Mouse (Mus musculus) lung, postnatal 14 days (tissue): ENCODE data around the gene Tbl3.
"Not testable (repeated sequence)": the region's sequence is repeated elsewhere in the genome, so short reads cannot be mapped to it uniquely, and the experiment has no call there.

Experiments used
- DNase-seq: peaks from one replicate; pipeline ENCODE4 v3.0.0; 2021

Tbl3 gene

DNA sequence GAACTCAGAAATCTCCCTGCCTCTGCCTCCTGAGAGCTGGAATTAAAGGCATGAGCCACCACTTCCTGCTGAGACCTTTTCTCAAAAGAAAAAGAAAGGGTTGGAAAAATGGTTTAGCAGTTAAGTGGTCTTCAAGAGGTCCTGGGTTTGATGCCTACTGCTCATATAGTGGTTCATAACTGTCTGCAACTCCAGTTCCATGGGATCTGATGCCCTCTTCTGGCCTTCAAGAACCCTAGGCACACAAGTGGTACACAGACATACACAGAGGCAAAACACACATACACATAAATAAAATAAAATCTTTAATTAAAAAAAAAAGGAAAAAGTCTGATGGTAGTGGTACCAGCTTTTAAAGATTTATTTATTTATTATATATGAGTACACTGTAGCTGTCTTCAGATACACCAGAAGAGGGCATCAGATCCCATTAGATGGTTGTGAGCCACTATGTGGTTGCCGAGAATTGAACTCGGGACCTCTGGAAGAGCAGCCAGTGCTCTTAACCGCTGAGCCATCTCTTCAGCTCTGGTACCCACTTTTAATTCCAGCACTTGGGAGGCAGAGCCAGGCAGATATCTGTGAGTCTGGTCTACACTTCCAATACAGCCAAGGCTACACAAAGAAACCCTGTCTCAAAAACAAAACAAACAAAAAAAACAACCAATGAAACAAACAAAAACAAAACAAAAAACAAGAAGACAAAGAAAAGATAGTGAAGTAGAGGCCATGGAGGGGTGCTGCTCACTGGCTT is 18.4 kb upstream of the Tbl3 start:
- DNase-seq = no peak

DNA sequence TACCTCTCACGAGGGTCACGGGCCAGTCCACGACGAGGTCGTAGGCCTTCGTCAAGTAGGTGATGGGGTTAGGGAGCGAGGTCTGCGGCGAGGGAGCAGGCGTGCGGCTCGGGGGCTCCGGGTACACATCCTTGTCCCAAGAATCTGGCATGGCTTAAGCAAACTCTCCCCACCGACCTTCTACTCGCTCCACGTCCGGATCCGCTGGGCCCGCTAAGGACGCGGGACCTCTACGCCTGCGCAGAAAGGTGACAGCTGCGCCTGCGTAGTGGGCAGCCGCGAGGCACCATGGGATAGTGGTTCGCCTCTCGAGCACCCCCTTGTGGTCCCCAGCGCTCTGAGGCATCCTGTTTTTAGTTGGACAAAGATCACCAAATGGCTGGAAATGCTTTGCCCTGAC is 16.7 kb upstream of the Tbl3 start, which contains the start of gene Ndufb10:
Gene Ndufb10, minus strand, starts transcription at position 295 of the 400 bp plus-strand sequence.
- peak; percentile 99 for DNase-seq

DNA sequence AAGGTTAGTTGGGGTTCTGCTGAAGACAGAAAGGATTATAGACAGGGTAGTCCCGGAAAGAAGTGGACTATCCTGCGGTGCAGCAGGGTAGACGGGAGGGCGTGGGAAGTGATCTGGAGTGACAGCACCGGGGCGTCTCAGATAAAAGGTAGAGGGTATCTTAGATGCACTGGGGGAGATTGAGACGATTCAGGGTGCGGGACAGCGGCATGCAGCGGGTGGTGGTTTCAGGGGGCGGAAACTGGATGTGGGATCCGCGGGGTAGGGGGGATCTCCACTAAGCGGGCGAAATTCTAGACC is 16.4 kb upstream of the Tbl3 start:
- no peak for DNase-seq

DNA sequence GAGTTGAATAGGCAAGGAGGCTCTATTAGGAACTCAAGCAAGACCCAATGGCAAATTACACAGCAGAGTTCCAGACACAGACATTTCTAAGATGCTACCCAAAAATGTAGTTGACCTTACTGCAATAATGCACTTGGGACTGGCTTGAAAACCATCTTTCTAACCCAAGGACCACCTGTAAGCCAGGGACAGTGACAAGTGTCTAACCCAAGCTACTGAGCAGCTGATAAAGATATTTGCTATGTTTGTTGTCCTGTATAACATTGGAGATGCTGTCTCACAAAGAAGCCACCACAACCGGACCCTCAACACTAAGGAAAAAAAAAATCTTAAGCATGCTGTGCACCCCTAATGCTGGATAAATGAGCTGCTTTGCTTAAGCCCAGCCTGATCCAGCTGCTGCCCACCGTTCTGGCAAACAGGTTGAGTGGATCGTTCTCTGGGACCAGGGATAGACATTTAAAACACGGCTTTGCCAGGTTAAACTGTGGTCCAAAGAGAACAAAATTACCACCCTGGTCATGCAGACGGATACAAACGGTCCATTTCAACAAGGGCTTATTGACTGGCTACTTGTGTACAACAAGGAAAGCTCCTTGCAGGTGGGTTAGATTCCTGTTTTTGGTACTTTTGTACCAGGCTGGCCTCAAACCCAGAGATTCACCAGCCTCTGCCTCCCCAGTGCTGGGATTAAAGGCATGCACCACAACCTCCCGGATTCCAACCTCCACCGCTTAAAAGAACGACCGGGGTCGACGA is 15.8 kb upstream of the Tbl3 start:
- DNase-seq = no peak

DNA sequence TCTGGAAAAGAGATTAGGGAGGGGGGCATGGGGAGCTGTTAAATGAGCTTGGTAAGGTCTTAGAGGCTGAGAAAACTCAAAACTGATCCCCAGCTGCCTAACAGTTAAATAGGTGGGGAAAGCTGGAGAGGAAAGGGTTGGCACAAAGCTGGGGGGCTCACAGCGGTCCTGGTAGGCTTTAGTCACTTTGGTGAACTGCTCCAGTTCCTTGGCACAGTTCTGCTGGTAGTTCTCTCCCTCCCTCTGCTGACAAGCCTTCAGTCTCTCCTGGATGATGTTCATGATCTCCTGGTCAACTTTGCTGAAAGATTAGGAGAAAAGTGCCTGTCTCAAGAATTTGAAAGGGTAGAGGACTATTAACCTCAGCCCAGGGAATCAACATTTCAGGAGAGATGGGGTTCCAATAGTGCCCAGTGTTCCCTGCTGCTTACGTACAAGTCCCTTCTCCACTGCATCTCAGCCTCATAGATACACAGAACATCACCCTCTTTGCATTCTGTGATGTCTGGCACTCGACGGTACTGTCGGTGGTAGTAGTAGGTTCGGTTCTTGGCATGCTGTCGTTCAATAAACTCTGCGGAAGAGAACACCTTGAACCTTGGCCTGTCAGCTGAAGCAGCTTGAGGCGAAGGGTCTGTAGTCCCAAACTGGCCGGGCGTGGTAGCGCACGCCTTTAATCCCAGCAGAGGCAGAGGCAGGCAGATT is 14.9 kb upstream of the Tbl3 start:
- no peak for DNase-seq

DNA sequence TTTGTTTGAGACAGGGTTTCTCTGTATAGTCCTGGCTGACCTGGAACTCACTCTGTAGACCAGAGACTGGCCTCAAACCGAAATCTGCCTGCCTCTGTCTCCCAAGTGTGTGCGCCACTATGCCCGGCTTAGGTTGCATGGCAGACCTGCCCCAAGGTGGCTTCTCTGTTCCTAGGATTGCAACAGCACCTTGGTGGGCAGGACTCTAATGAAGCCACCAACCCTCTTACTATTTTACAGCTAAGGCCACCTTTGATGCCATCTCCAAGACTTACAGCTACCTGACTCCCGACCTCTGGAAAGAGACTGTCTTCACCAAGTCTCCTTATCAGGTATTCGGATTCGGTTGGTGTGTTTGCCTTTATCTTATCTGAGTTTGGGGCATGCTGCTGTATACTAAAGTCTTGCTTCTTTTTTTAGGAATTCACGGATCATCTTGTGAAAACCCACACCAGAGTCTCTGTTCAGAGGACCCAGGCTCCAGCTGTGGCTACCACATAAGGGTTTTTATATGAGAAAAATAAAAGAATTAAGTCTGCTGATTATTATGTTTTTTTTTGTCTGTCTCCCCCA is 14.0 kb upstream of the Tbl3 start:
- DNase-seq = not testable (repeated sequence)

DNA sequence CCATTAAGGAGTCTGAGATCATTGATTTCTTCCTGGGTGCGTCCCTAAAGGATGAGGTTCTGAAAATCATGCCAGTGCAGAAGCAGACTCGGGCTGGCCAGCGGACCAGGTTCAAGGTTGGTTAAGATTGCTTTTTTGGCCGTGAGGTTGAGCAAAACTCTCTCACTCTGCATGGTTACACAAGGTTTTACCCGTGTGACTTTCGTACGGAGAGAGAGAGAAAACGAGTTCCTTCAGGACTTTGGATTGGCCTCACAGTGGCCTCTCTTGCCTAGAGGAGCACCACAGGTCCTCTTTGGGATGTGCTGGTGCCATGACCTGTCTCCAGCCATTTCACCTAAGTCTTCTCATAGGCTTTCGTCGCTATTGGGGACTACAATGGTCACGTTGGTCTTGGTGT is 13.2 kb upstream of the Tbl3 start:
- DNase-seq = not testable (repeated sequence)

DNA sequence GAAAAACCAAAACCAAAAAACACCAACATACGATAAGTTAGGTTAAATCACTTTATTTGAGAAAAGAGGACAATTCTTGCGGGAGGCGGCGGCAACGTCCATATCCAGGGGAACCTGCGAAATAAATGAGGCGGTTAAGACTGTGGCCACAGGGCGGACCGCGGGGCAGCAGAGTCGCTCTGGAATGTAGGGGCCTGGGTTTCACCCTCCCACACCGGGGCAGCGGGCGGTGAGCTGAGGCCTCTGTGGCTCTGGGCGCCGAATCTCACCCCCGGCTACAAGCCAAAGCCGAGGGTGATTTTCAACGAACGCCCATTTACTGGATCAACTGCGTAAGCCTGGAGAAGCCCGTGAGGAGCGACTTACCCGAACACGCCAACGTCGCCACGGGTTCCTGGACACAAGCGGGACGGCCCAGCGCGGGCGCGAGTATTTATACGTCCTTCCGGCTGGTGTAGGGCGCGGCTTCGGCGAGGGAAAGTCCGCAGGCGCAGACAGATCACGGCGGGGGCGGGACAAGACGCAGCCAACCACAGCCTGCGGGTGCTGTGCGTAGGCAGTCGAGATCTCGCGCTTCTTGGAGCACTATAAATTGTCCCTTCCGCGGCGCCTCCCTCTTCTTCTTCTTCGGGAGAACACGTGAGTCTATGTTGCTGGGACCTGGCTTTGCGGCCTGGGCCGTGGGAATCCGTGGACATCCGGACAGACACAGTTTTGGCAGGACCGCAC is 12.2 kb upstream of the Tbl3 start:
- peak; percentile 98 for DNase-seq

DNA sequence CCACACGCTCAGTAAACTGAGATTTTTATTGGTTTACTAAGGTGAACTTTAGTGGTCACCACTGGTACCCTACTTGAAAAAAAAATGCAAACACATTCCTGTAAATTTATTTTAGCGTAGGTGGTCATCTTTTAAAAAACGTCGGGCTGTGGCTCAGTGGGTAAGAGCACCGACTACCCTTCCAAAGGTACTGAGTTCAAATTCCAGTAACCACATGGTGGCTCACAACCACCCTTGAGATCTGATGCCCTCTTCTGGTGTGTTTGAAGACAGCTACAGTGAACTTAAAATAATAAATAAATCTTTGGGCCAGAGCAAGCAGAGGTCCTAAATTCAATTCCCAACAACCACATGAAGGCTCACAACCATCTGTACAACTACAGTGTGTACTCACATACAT is 11.5 kb upstream of the Tbl3 start:
- DNase-seq = not testable (repeated sequence)

DNA sequence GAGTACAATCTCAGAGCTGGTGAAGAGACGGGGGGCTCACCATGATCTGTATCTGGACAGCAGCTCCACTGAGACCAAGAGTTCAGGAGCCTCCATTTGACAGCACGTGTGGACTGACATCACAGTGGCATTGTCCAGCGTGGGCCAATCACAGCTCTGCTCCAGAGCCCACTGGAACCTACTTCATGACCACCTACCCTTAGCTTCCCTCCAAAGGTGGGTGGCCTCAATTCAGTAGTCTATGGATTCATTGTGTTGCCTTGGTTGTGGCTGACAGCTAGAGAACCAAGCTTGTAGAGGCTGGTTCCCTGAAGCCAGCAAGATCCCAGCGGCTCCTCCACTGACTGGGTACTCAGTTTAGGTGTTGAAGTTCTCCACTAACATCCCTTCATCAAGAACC is 10.5 kb upstream of the Tbl3 start, which contains the start of the genes Rnf151 and Rps2:
Gene Rnf151, minus strand, starts transcription at position 121 of the 400 bp plus-strand sequence.
Gene Rps2, plus strand, starts transcription at position 174 of the 400 bp plus-strand sequence.
- no peak for DNase-seq

DNA sequence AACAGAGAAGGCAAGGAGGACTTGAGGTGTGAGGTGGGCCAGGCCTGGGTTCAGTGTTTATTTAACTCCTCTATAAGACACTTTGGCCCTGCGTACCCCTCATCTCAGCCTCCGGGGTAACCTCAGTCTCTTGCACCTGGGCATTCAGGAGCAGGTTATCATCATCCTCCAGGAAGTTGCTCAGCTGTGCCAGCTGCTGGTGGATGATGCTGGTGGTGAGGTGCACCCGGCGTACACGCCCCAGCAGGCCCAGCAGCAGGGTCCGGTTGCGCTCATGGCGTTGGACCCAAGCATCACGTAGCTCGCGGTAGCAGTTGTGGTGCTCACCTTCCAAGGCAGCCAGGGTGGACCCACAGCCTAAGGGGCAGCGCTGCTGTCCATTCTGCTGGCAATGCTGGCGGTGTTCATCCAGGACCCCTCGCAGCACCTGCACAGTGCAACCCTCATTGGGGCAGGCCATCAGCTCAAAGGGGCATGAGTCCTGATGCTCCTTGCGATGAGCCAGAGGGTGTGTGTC is 8.8 kb upstream of the Tbl3 start:
- DNase-seq = no peak

DNA sequence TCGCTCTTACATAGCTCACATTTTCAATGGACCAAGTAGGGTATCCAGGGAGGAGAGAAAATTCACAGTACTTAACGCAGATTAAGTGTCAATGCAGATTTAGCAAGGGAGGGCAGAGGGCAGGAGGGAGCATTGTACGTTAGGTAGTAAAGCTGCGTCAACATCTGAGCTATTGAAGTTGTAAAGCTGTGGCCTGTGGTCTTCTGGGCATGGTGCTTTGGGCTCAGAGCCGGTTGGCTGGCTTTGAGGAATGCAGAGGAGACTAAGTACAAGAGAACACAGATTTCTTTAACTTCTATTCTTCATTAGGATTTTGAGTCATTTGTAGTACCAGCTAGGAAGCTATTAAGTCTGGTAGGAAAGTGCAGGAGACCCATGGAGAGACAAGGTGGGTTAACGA is 8.1 kb upstream of the Tbl3 start:
- no peak for DNase-seq

DNA sequence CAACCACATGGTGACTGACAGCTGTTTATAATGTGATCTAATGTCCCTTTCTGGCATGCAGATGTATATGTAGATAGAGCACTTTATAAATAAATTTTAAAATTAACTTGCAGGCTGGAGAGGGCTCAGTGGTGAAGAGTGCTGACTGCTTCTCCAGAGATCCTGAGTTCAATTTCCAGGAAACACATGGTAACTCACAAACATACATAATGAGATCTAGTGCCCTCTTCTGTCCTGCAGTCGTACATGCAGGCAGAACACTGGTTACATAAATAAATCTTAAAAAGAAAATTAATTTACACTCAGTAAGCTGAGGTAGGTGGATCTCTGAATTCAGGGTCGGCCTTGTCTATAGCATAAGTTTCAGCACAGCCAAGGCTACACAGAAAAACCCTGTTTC is 1.2 kb upstream of the Tbl3 start:
- no peak for DNase-seq

DNA sequence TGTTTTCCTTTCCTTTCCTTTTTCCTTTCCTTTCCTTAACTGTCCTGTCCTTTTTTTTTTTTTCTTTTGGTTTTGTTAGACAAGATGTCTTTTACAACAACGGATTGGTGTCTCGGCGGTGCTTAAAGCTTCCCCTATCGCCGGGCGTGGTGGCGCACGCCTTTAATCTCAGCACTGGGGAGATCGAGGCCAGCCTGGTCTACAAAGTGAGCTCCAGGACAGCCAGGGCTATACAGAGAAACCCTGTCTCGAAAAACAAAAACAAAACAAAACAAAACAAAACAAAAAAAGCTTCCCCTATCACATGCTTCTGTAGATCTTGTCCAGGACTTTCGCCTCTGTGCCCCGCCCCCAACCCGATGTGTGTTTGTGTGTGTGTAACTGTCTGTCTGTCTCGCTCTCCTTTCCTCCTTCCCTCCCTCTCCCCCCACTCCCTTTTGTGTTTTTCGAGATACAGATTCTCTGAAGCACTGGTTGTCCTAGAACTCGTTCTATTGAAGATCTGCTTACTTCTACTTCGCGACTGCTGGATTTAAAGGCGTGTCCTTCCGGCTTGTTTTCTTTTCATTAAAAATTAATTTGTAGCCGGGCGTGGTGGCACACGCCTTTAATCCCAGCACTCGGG is 453 bp upstream of the Tbl3 start:
- no peak for DNase-seq

DNA sequence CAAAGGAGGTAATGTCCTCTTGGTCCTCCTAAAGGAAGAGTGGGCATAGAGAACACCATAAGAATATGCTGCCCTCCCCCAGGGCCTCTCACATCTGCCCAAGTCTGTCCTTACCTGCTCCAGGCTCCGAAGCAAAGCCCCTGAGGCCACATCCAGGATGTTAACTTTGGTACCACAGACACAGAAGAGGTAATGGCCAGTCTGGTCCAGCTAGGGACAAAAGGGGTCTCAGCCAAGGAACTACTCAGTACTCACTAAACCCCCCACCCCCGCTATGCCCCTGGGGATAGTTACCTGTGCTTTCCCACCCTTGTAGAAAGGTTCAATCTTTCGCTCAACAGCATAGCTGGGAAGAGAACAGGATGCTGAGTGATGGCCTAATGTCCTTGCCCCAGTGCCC is 1.6 kb downstream of the Tbl3 start:
- no peak for DNase-seq

DNA sequence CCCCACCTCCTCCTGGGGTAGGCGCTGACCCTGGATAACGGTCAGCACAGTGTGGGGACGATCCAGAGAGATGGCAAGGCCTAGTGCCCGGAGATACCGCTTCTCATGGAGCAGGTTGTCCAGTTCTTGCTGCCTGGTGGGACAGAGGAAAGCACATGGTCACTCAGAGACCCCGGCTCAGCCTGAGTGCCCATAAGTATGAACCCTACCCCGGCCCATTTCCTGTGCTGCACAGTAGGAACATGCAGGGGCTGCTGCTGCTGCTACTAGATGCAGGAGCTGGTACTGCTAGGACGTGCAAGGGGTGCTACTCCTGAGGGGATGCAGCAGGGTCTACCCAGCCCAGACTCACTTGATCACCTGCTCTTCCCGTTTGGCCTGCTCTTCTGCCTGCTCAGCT is 6.2 kb downstream of the Tbl3 start:
- DNase-seq = no peak

DNA sequence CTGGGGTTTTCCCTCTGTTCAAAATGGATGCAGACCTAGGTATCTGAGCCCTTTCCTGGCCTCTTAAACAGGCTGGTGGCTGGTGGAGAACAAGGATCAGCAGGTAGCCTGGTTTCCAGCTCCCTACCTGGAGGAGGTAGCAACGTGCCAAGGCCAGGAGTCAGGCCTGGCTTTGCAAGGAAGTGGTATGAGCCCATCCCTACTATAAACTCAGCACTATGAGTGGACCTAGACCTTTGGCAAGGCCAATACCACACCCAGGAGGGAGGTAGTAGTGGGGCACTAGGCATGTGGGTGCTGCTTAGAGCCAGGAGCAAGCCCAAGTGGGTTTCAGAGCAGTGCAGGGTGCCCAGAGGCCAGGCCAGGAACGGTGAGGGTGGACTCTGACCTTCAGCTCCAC is 8.0 kb downstream of the Tbl3 start:
- DNase-seq = no peak

DNA sequence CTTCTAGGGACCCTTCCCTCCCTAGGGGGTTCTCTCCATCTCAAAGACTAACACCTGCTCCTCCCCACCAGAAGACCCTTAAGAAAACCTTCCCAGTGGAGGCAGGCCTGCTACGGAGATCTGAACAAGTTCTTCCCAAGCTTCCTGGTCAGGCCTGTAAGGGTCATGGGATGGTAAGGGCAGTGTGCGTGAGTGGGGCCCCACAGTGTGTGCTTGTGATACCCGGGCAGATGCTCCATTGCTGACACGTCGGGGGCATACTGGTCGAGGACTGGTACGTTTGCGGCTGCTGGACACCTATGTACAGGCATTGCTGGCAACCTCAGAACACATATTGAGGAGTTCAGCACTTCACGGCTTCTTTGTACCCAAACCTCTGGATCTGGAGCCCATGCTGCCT is 8.7 kb downstream of the Tbl3 start:
- DNase-seq = no peak

DNA sequence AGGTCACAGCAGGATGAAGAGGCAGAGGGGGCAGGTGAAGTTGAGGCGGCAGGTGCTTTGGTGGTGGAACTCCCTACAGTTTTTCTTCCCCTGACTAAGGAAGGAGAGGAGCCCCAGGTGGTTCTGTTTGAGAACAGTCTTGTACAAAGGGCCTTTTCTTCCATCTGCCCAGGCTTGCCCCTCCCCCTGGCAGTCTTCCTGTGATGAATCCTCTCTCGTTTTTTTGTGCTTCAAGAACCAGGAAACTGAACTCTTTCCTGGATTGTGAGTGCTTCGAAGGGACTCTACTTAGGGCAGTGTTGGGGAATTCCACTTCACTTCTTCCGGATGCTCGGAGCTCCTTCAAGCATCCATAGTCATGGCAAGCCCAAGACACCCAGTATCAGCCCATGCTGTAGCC is 9.5 kb downstream of the Tbl3 start:
- DNase-seq = no peak

DNA sequence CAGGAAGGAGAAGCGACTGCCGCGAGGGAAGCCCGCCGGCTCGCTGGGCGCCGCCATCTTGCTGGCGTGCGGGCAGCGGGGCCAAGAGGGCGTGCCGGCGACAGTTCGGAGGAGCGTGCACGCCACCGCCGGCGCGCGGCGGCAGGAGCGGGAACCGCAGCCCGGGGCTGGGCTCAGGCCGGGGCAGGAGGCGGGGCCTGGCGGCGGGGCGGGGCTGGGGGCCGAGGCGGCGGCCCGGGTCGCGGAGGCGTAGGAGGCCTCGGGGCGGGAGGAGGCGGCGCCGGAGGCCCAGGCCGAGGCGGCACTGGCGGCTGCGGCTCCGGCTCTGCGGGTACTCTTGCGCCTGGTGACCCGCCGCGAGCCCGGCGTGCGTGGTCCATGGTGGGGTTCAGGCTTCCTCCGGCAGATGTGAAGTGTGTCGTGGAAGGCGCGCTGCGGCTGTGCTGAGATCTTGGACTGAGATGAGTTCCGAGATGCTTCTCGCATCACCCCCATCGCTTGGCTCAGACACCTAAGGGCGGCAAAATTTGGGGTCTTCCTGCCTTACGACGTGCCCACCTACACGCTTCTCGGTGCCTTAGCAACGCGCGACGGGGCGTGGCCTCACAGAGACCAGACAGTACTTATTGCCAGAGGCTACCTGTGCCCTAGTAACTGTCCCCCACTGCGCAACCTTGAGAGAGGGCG is 11.3 kb downstream of the Tbl3 start, which contains the start of the genes Gfer and Noxo1:
Gene Gfer, minus strand, starts transcription at position 146 of the 687 bp plus-strand sequence.
Gene Noxo1, plus strand, starts transcription at position 224 of the 687 bp plus-strand sequence.
- peak; percentile 89 for DNase-seq

DNA sequence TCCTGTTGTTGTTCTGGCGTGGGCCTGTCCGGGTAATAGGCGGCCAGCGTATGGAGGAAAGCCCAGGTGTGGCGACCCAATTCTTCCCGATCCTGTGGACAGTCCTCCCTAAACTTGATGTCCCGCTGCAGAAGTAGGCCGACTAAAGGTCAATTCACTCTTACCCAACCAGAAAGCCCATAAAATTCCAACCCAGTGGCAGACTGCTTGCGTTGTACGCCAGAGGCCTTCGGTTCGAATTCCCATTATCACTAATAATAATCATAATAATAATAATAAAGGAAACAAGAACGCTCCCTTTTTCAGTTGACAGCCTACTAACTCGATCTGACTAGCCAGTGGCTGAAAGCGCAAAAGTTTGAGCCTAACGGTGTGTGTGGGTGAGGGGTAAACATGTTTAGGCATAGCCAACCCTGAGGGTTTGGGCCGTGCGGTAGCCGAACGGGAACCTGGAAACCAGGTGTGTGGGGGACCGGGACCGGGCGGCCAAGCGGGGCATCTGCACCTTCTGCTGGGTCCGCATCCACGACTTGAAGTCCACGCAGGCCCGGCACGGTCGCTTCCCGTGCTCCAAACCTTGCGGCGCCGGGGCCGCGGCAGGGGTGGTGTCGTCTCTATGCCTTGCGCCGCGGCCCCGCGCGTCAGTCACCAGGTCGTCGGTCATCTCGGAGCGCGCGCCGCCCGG is 12.0 kb downstream of the Tbl3 start:
- no peak for DNase-seq
